Mouse (Mus musculus) stomach, embryonic 14.5 days (tissue): ENCODE results near the gene Gm11983. TPM values are rescaled to one million over a fixed set of nuclear protein-coding genes. Genes with fewer than 3 reads are reported as not detected.
"Not testable (repeated sequence)": the region's sequence is repeated elsewhere in the genome, so short reads cannot be mapped to it uniquely, and the experiment has no call there.

Source experiments
- ATAC-seq: fragments of 200-750 bp; cut with Nextera tagmentation; 2 replicates; pipeline ENCODE4 v1.8.0; 2017; ENCODE audit warnings: low read depth, moderate TSS enrichment; ENCODE audit not compliant: insufficient number of reproducible peaks, insufficient read depth, low FRiP score
- H3K27ac ChIP-seq: fragments of 300-500 bp; sonication (generic); 2 replicates; pipeline ENCODE4 v1.5.1; 2014; ENCODE audit warnings: mild to moderate bottlenecking, low read length, moderate library complexity, mixed read lengths
- H3K27me3 ChIP-seq: fragments of 300-500 bp; sonication (generic); 2 replicates; pipeline ENCODE4 v1.6.1; 2014; ENCODE audit warnings: low read length, control low read depth, mixed read lengths; ENCODE audit not compliant: control insufficient read depth, insufficient read depth
- H3K36me3 ChIP-seq: fragments of 300-500 bp; sonication (generic); 2 replicates; pipeline ENCODE4 v1.6.1; 2014; ENCODE audit warnings: mild to moderate bottlenecking, control low read depth, low read length, moderate library complexity, mixed read lengths; ENCODE audit not compliant: control insufficient read depth, insufficient read depth
- H3K4me1 ChIP-seq: fragments of 300-500 bp; sonication (generic); 2 replicates; pipeline ENCODE4 v1.6.1; 2014; ENCODE audit warnings: low read length, control low read depth, mixed read lengths; ENCODE audit not compliant: control insufficient read depth, insufficient read depth
- H3K4me2 ChIP-seq: fragments of 300-500 bp; sonication (generic); replicated peaks from 2 replicates; pipeline ENCODE4 v1.6.1; 2014; ENCODE audit warnings: low read depth, low read length, control low read depth
- H3K4me3 ChIP-seq: fragments of 300-500 bp; sonication (generic); 2 replicates; pipeline ENCODE4 v1.5.1; 2014; ENCODE audit warnings: low read depth, low read length, control low read depth
- H3K9ac ChIP-seq: fragments of 300-500 bp; sonication (generic); replicated peaks from 2 replicates; pipeline ENCODE4 v1.6.1; 2014; ENCODE audit warnings: low read depth, mild to moderate bottlenecking, control low read depth, low read length, moderate library complexity, mixed read lengths
- H3K9me3 ChIP-seq: fragments of 300-500 bp; sonication (generic); 2 replicates; pipeline ENCODE4 v1.6.1; 2016; ENCODE audit warnings: low read depth, low read length, control low read depth; ENCODE audit not compliant: control insufficient read depth
- WGBS: fragments of 180-500 bp; shearing (Covaris S2); extraction: QIAGEN DNeasy Blood & Tissue Kit; methylation state at CpG from one replicate; pipeline ENCODE4 v1.1.7; 2014; 5-methylcytosine and 5-hydroxymethylcytosine counted together
- polyA plus RNA-seq: library from polyadenylated mRNA; unstranded; fragments of >200 nt; fragmentation: Nextera tagmentation; extraction: Ambion mirVana; gene quantifications from 2 replicates; pipeline ENCODE4 v1.2.1, GENCODE M21; 2014

Gm11983 gene
- polyA plus RNA-seq, 1 experiment from 2014 or later: not detected

- no peak overlapping the region for H3K27ac ChIP-seq
- ATAC-seq: no peak; the same call in 1 of the 2 replicates
- 90% methylated on average over 8 of the region's 8 CpGs for WGBS
- H3K27me3 ChIP-seq: no peaks in the 10 kb centered on the region
- H3K9ac ChIP-seq: no peak overlapping the region
- H3K4me2 ChIP-seq: no peak overlapping the region
- H3K4me3 ChIP-seq: no peak overlapping the region
- no peaks in the 10 kb centered on the region for H3K36me3 ChIP-seq
- 0 out of 2 replicates have a peak, but pooled peaks cover 5% of the 10 kb centered on the region for H3K4me1 ChIP-seq
- H3K9me3 ChIP-seq: no peaks in the 10 kb centered on the region
Observed at GRCm38 (mm10) chr11:6859096-6859495, 21.6 kb upstream of the Gm11983 start.

GRCm38 (mm10) chr11:6855942-6856341, 18.5 kb upstream of the Gm11983 start:
- no peak for ATAC-seq
- Histone ChIP-seq H3K4me1 (0 out of 2 replicates have a peak, but pooled peaks cover 5% of the 10 kb centered on the region), H3K4me3 (no peak overlapping the region), H3K27ac (no peak overlapping the region), H3K36me3 (no peaks in the 10 kb centered on the region), H3K9ac (no peak overlapping the region), H3K4me2 (no peak overlapping the region), H3K27me3 (no peaks in the 10 kb centered on the region), H3K9me3 (no peaks in the 10 kb centered on the region)
- 73% methylated on average over 3 of the region's 3 CpGs for WGBS

GRCm38 (mm10) chr11:6853366-6853765, 15.9 kb upstream of the Gm11983 start:
- 84% methylated on average over 4 of the region's 4 CpGs for WGBS
- not testable (repeated sequence) for H3K9ac ChIP-seq, H3K36me3 ChIP-seq, H3K27ac ChIP-seq, H3K4me3 ChIP-seq, H3K4me2 ChIP-seq, H3K9me3 ChIP-seq, H3K27me3 ChIP-seq, ATAC-seq, H3K4me1 ChIP-seq

GRCm38 (mm10) chr11:6843831-6844230, 6.4 kb upstream of the Gm11983 start:
- no peak overlapping the region for H3K27ac ChIP-seq
- H3K36me3 ChIP-seq: no peaks in the 10 kb centered on the region
- no peaks in the 10 kb centered on the region for H3K4me1 ChIP-seq
- no peak overlapping the region for H3K9ac ChIP-seq
- WGBS: 74% methylated on average over 2 of the region's 2 CpGs
- no peak overlapping the region for H3K4me2 ChIP-seq
- no peaks in the 10 kb centered on the region for H3K27me3 ChIP-seq
- ATAC-seq: no peak
- no peak overlapping the region for H3K4me3 ChIP-seq
- H3K9me3 ChIP-seq: no peaks in the 10 kb centered on the region

GRCm38 (mm10) chr11:6842160-6842559, 4.7 kb upstream of the Gm11983 start:
- H3K9ac ChIP-seq: no peak overlapping the region
- no peaks in the 10 kb centered on the region for H3K27me3 ChIP-seq
- H3K4me2 ChIP-seq: no peak overlapping the region
- no peaks in the 10 kb centered on the region for H3K4me1 ChIP-seq
- no peak for ATAC-seq
- no peak overlapping the region for H3K4me3 ChIP-seq
- H3K27ac ChIP-seq: no peak overlapping the region
- H3K9me3 ChIP-seq: no peaks in the 10 kb centered on the region
- WGBS: 85% methylated on average over 5 of the region's 5 CpGs
- H3K36me3 ChIP-seq: no peaks in the 10 kb centered on the region

GRCm38 (mm10) chr11:6840775-6841174, 3.3 kb upstream of the Gm11983 start:
- ATAC-seq: no peak
- no peaks in the 10 kb centered on the region for H3K9me3 ChIP-seq
- WGBS: 81% methylated on average over 3 of the region's 3 CpGs
- no peak overlapping the region for H3K4me3 ChIP-seq
- H3K9ac ChIP-seq: no peak overlapping the region
- H3K27me3 ChIP-seq: no peaks in the 10 kb centered on the region
- no peaks in the 10 kb centered on the region for H3K4me1 ChIP-seq
- no peaks in the 10 kb centered on the region for H3K36me3 ChIP-seq
- no peak overlapping the region for H3K27ac ChIP-seq
- H3K4me2 ChIP-seq: no peak overlapping the region

- ATAC-seq: no peak
- H3K4me1 ChIP-seq: no peaks in the 10 kb centered on the region
- H3K4me3 ChIP-seq: no peak overlapping the region
- H3K36me3 ChIP-seq: no peaks in the 10 kb centered on the region
- H3K4me2 ChIP-seq: no peak overlapping the region
- WGBS: 79% methylated on average over 13 of the region's 13 CpGs
- H3K27ac ChIP-seq: no peak overlapping the region
- H3K9me3 ChIP-seq: no peaks in the 10 kb centered on the region
- no peak overlapping the region for H3K9ac ChIP-seq
- H3K27me3 ChIP-seq: no peaks in the 10 kb centered on the region
Observed at GRCm38 (mm10) chr11:6834636-6835035, 2.8 kb downstream of the Gm11983 start.

- H3K4me2 ChIP-seq: no peak overlapping the region
- no peaks in the 10 kb centered on the region for H3K27me3 ChIP-seq
- no peak overlapping the region for H3K9ac ChIP-seq
- H3K9me3 ChIP-seq: no peaks in the 10 kb centered on the region
- 86% methylated on average over 9 of the region's 9 CpGs for WGBS
- H3K4me1 ChIP-seq: no peaks in the 10 kb centered on the region
- no peaks in the 10 kb centered on the region for H3K36me3 ChIP-seq
- no peak for ATAC-seq
- no peak overlapping the region for H3K4me3 ChIP-seq
- H3K27ac ChIP-seq: no peak overlapping the region
Observed at GRCm38 (mm10) chr11:6833731-6834130, 3.7 kb downstream of the Gm11983 start.

- H3K9ac ChIP-seq: no peak overlapping the region
- no peak overlapping the region for H3K27ac ChIP-seq
- no peaks in the 10 kb centered on the region for H3K36me3 ChIP-seq
- H3K4me1 ChIP-seq: no peaks in the 10 kb centered on the region
- no peak overlapping the region for H3K4me3 ChIP-seq
- H3K27me3 ChIP-seq: no peaks in the 10 kb centered on the region
- ATAC-seq: no peak
- no peak overlapping the region for H3K4me2 ChIP-seq
- no peaks in the 10 kb centered on the region for H3K9me3 ChIP-seq
- 53% methylated on average over 9 of the region's 9 CpGs for WGBS
Observed at GRCm38 (mm10) chr11:6831931-6832330, 5.5 kb downstream of the Gm11983 start.
